8 mouse cellular contexts compared by ENCODE assay signal in the genomic region with DNA sequence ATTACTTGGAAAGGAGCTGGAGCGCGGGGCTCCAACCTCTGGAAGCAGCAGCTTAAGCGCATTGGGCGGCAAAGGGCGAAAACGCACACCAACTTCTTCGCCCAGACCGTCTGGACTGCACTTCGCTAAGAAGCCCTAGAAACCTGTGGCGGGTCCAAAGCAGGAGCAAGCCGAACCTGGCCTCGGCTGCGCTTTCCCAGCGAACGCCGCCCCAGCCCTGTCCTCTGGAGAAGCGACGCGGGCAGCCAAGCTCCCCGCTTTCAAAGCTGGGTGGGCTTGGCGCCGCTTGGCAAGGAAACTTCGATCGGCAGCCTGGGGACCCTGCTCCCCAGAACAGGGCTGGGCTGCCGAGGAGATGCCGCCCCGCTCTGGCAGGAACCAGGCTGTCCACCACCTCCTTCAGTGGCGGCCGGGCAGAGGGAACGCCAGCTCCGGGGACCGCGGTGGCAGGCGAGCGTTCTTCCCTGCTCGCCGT. TPM values are rescaled to one million over a fixed set of nuclear protein-coding genes. Genes with fewer than 3 reads are reported as not detected.
A peak's percentile ranks its signal among the peaks of the same experiment; 100 is the strongest.
DNase-seq lines count a peak whose midpoint lies in the region; ATAC-seq lines count a peak whose summit lies in the region.

No protein-coding gene starts in this region.

- H3K9ac ChIP-seq in embryonic facial prominence, embryonic 12.5 days = peak overlapping the region; percentile 71
- peak overlapping the region; percentile 79 for H3K9ac ChIP-seq in intestine, embryonic 16.5 days (ENCODE audit: low read depth, low read length)
- peak overlapping the region; percentile 82 for H3K9ac ChIP-seq in lung, embryonic 16.5 days (ENCODE audit: low read length)
- H3K9ac ChIP-seq in stomach, embryonic 15.5 days = peak overlapping the region; percentile 34

- H3K36me3 ChIP-seq in embryonic facial prominence, embryonic 12.5 days = no peaks in the 10 kb centered on the region
- no peaks in the 10 kb centered on the region for H3K36me3 ChIP-seq in intestine, embryonic 16.5 days (ENCODE audit: control insufficient read depth, insufficient read depth, low read length)
- no peaks in the 10 kb centered on the region for H3K36me3 ChIP-seq in lung, embryonic 16.5 days (ENCODE audit: control insufficient read depth, insufficient read depth, low read length)
- H3K36me3 ChIP-seq in stomach, embryonic 15.5 days = no peaks in the 10 kb centered on the region

- peak overlapping the region; percentile 57 for H3K4me3 ChIP-seq in embryonic facial prominence, embryonic 12.5 days
- peak overlapping the region; percentile 66 for H3K4me3 ChIP-seq in intestine, embryonic 16.5 days (ENCODE audit: low read length)
- peak overlapping the region; percentile 67 for H3K4me3 ChIP-seq in lung, embryonic 16.5 days (ENCODE audit: low read length)
- peak overlapping the region; percentile 59 for H3K4me3 ChIP-seq in stomach, embryonic 15.5 days (replicated peaks)

- no peaks in the 10 kb centered on the region for H3K9me3 ChIP-seq in embryonic facial prominence, embryonic 12.5 days
- H3K9me3 ChIP-seq in intestine, embryonic 16.5 days (ENCODE audit: control insufficient read depth, low read length) = no peaks in the 10 kb centered on the region
- no peaks in the 10 kb centered on the region for H3K9me3 ChIP-seq in lung, embryonic 16.5 days (ENCODE audit: control insufficient read depth, low read length)
- no peaks in the 10 kb centered on the region for H3K9me3 ChIP-seq in stomach, embryonic 15.5 days

- peak overlapping the region; percentile 45 for H3K4me2 ChIP-seq in embryonic facial prominence, embryonic 12.5 days (replicated peaks)
- H3K4me2 ChIP-seq in intestine, embryonic 16.5 days (ENCODE audit: low read depth, low read length) = peak overlapping the region; percentile 47
- peak overlapping the region; percentile 57 for H3K4me2 ChIP-seq in lung, embryonic 16.5 days (ENCODE audit: low read depth, low read length)
- H3K4me2 ChIP-seq in stomach, embryonic 15.5 days = peak overlapping the region; percentile 52

- no peaks in the 10 kb centered on the region for H3K27me3 ChIP-seq in embryonic facial prominence, embryonic 12.5 days
- no peaks in the 10 kb centered on the region for H3K27me3 ChIP-seq in intestine, embryonic 16.5 days (replicated peaks; ENCODE audit: control insufficient read depth, insufficient read depth, low read length)
- H3K27me3 ChIP-seq in lung, embryonic 16.5 days (ENCODE audit: control insufficient read depth, insufficient read depth, low read depth, low read length) = no peaks in the 10 kb centered on the region
- H3K27me3 ChIP-seq in stomach, embryonic 15.5 days (replicated peaks) = no peaks in the 10 kb centered on the region

- peaks cover 5% of the 10 kb centered on the region; the same call in 1 of the 2 replicates for H3K4me1 ChIP-seq in embryonic facial prominence, embryonic 12.5 days
- no peaks in the 10 kb centered on the region for H3K4me1 ChIP-seq in intestine, embryonic 16.5 days (ENCODE audit: control insufficient read depth, insufficient read depth, low read length)
- H3K4me1 ChIP-seq in lung, embryonic 16.5 days (replicated peaks; ENCODE audit: control insufficient read depth, insufficient read depth, low read length) = peaks cover 3% of the 10 kb centered on the region; the same call in 1 of the 2 replicates
- H3K4me1 ChIP-seq in stomach, embryonic 15.5 days = no peaks in the 10 kb centered on the region

- peak overlapping the region; percentile 91 for H3K27ac ChIP-seq in embryonic facial prominence, embryonic 12.5 days
- H3K27ac ChIP-seq in intestine, embryonic 16.5 days (ENCODE audit: low read length) = peak overlapping the region; percentile 92
- peak overlapping the region; percentile 91 for H3K27ac ChIP-seq in lung, embryonic 16.5 days (ENCODE audit: low read length)
- H3K27ac ChIP-seq in stomach, embryonic 15.5 days = peak overlapping the region; percentile 92

- 17% methylated on average over 33 of the region's 37 CpGs for whole genome bisulfite sequencing in embryonic facial prominence, embryonic 12.5 days
- WGBS in intestine, embryonic 16.5 days = 14% methylated on average over 35 of the region's 37 CpGs
- 12% methylated on average over 35 of the region's 37 CpGs for WGBS in lung, embryonic 16.5 days
- WGBS in stomach, embryonic 15.5 days = 18% methylated on average over 28 of the region's 37 CpGs

- DNase-seq in frontal cortex, postnatal 25 days (ENCODE audit: low spot score in 2 of 2) = no peak
- no peak for DNase-seq in cerebellum, postnatal 14 days

- ATAC-seq in frontal cortex, adult (ENCODE audit: low TSS enrichment) = peak; percentile 50
- peak; percentile 45 for ATAC-seq in CD4-positive, CD25-positive, alpha-beta regulatory T cell, adult 4 months
- peak; percentile 63 for ATAC-seq in embryonic facial prominence, embryonic 12.5 days (ENCODE audit: insufficient number of reproducible peaks, insufficient read depth, low FRiP score, low TSS enrichment)
- peak; percentile 80 for ATAC-seq in intestine, embryonic 16.5 days
- peak; percentile 79 for ATAC-seq in lung, embryonic 16.5 days (ENCODE audit: low read depth)
- peak; percentile 67 for ATAC-seq in stomach, embryonic 15.5 days (ENCODE audit: insufficient read depth, low FRiP score, low read depth)

RNA-seq across cellular contexts. Expression of gene Clcn5, which starts 0.6 kb away (rescaled TPM):
- polyA plus RNA-seq in CD4-positive, CD25-positive, alpha-beta regulatory T cell, adult 4 months (2017; shearing (Covaris generic)) = 1 to 10 TPM; 1.9 to 3.3 TPM
- 22.8 and 26.0 TPM in 2 replicates for polyA plus RNA-seq in embryonic facial prominence, embryonic 12.5 days (2016; fragmentation: Nextera tagmentation; extraction: Ambion mirVana)
- 14.5 and 20.2 TPM in 2 replicates for polyA plus RNA-seq in intestine, embryonic 16.5 days (2015; fragmentation: Nextera tagmentation; extraction: Ambion mirVana)
- 9.9 TPM in 2 replicates for polyA plus RNA-seq in lung, embryonic 16.5 days (2015; fragmentation: Nextera tagmentation; extraction: Ambion mirVana)
- polyA plus RNA-seq in stomach, embryonic 15.5 days (2015; fragmentation: Nextera tagmentation; extraction: Ambion mirVana) = 10.4 and 11.8 TPM in 2 replicates

RNA-seq across cellular contexts. Expression of gene Usp27x, which starts 57.0 kb away (rescaled TPM):
- polyA plus RNA-seq in CD4-positive, CD25-positive, alpha-beta regulatory T cell, adult 4 months (2017; shearing (Covaris generic)) = under 1 TPM; 0.27 to 0.48 TPM
- 2.2 and 2.4 TPM in 2 replicates for polyA plus RNA-seq in embryonic facial prominence, embryonic 12.5 days (2016; fragmentation: Nextera tagmentation; extraction: Ambion mirVana)
- 0.28 and 0.34 TPM in 2 replicates for polyA plus RNA-seq in intestine, embryonic 16.5 days (2015; fragmentation: Nextera tagmentation; extraction: Ambion mirVana)
- 0.55 and 0.64 TPM in 2 replicates for polyA plus RNA-seq in lung, embryonic 16.5 days (2015; fragmentation: Nextera tagmentation; extraction: Ambion mirVana)
- polyA plus RNA-seq in stomach, embryonic 15.5 days (2015; fragmentation: Nextera tagmentation; extraction: Ambion mirVana) = 0.82 and 0.84 TPM in 2 replicates
